Mouse (Mus musculus) midbrain, embryonic 10.5 days (tissue): ENCODE measurements at regions not wholly inside any gene's neighbourhood (a gene's known extent, or its start where the extent isn't known, plus 50 kb on each side); places are given as distances from the start of the nearest gene placed in this dataset.

Experiments used
- DNase-seq: peaks from one replicate; pipeline ENCODE4 v3.0.0-alpha.2; 2017; ENCODE audit warnings: low spot score
- H3K27ac ChIP-seq: fragments of 300-500 bp; sonication (generic); replicated peaks from 2 replicates; pipeline ENCODE4 v1.5.1; 2016; ENCODE audit warnings: mild to moderate bottlenecking
- H3K27me3 ChIP-seq: fragments of 300-500 bp; sonication (generic); 2 replicates; pipeline ENCODE4 v1.6.1; 2016; ENCODE audit warnings: low read depth, mild to moderate bottlenecking; ENCODE audit not compliant: poor library complexity, severe bottlenecking
- H3K36me3 ChIP-seq: fragments of 300-500 bp; sonication (generic); 2 replicates; pipeline ENCODE4 v1.6.1; 2016; ENCODE audit warnings: mild to moderate bottlenecking, moderate library complexity
- H3K4me1 ChIP-seq: fragments of 300-500 bp; sonication (generic); 2 replicates; pipeline ENCODE4 v1.6.1; 2016
- H3K4me3 ChIP-seq: fragments of 300-500 bp; sonication (generic); 2 replicates; pipeline ENCODE4 v1.5.1; 2016; ENCODE audit warnings: mild to moderate bottlenecking, moderate library complexity
- H3K9me3 ChIP-seq: fragments of 300-500 bp; sonication (generic); replicated peaks from 2 replicates; pipeline ENCODE4 v1.6.1; 2016; ENCODE audit warnings: mild to moderate bottlenecking
- WGBS: fragments of 180-500 bp; shearing (Covaris S2); methylation state at CpG from one replicate; pipeline ENCODE4 v1.1.7; 2016; 5-methylcytosine and 5-hydroxymethylcytosine counted together

- peaks cover 19% of the 10 kb centered on the region for H3K4me1 ChIP-seq
- H3K4me3 ChIP-seq, result no peak overlapping the region
- H3K9me3 ChIP-seq, result no peaks in the 10 kb centered on the region
- H3K27me3 ChIP-seq, result no peaks in the 10 kb centered on the region
- no peak overlapping the region; the same call in 1 of the 2 replicates for H3K27ac ChIP-seq
- no peaks in the 10 kb centered on the region for H3K36me3 ChIP-seq
- 75% methylated on average over 9 of the region's 9 CpGs for WGBS
- DNase-seq, result no peak
These were observed 86.8 kb upstream of the Slc45a1 start for GRCm38 (mm10) chr4:150738736-150739135.

- DNase-seq, result peak; percentile 62
- WGBS, result 21% methylated on average over 12 of the region's 12 CpGs
- no peaks in the 10 kb centered on the region for H3K36me3 ChIP-seq
- H3K4me3 ChIP-seq, result peak overlapping the region; percentile 20
- peak overlapping the region; percentile 78 for H3K27ac ChIP-seq
- H3K27me3 ChIP-seq, result no peaks in the 10 kb centered on the region
- peaks cover 31% of the 10 kb centered on the region for H3K4me1 ChIP-seq
- H3K9me3 ChIP-seq, result peaks cover 7% of the 10 kb centered on the region; the same call in 1 of the 2 replicates
These were observed 78.3 kb upstream of the Slc45a1 start for GRCm38 (mm10) chr4:150730061-150730812.

DNA sequence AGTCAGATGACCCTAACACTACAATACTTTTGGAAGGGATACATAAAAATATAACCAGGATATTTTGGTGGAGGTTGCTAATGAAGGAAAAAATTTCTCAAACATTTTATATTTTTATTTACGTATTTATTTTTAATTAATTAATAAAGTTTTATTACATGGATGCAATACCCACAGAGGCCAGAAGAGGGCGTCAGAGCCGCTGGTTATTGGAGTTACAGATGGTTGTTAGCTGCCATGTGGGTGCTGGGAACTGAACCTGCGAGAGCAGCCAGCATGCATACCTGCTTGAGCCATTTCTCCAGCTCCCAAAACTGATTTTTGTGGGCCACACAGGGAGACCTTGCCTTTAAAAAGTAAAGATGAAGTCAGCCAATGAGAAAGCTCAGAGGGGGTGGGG, 74.6 kb upstream of the Slc45a1 start:
- Histone ChIP-seq H3K4me1 (peaks cover 34% of the 10 kb centered on the region), H3K4me3 (no peak overlapping the region), H3K9me3 (peaks cover 7% of the 10 kb centered on the region; the same call in 1 of the 2 replicates), H3K27ac (no peak overlapping the region), H3K36me3 (no peaks in the 10 kb centered on the region), H3K27me3 (no peaks in the 10 kb centered on the region)
- no peak for DNase-seq
- WGBS, result 61% methylated on average over 4 of the region's 4 CpGs

GRCm38 (mm10) chr4:150726136-150726480, 74.1 kb upstream of the Slc45a1 start:
- WGBS, result 92% methylated on average over 3 of the region's 3 CpGs

DNA sequence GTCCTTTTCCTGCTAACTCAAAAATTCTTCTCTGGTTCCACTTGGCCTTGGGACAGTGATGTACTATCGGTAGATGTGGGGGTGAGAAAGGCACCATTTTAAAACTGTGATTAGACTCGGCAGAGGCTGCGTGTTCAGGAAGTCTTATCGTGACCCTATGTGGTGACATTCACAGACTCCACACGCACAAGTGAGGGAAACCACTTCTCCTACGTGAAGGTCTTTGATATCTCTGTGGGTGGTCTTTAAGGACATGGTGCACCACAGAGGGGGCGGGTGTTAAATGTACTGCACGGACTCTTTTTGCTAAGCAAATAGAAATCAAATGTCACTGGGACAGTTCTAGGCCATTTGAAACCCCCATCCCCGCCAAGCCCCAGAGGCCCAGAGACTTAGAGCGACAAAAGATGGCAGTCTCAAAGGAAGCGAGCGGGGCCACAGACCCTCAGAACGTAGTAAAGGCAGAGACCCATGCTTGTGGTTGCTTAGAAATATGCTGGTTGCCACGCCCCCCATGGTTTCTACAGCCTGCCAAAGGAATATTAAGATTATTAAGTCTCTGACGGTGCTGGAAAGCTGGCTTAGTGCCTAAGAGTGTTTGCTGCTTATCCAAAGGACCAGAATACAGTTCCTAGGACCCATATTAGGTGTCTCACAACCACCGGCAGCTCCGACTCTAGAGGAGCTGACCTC, 73.6 kb upstream of the Slc45a1 start:
- Histone ChIP-seq H3K4me3 (no peak overlapping the region), H3K27me3 (no peaks in the 10 kb centered on the region), H3K9me3 (peaks cover 7% of the 10 kb centered on the region; the same call in 1 of the 2 replicates), H3K27ac (no peak overlapping the region), H3K36me3 (no peaks in the 10 kb centered on the region), H3K4me1 (peaks cover 24% of the 10 kb centered on the region)
- WGBS, result 87% methylated on average over 17 of the region's 17 CpGs
- DNase-seq, result no peak

More at GRCm38 (mm10) chr4:150726136-150726480, 74.1 kb upstream of the Slc45a1 start:
- no peak for DNase-seq
- H3K9me3 ChIP-seq, result peaks cover 7% of the 10 kb centered on the region; the same call in 1 of the 2 replicates
- H3K4me3 ChIP-seq, result no peak overlapping the region
- H3K27ac ChIP-seq, result no peak overlapping the region
- no peaks in the 10 kb centered on the region for H3K27me3 ChIP-seq
- H3K4me1 ChIP-seq, result peaks cover 29% of the 10 kb centered on the region
- H3K36me3 ChIP-seq, result no peaks in the 10 kb centered on the region

DNA sequence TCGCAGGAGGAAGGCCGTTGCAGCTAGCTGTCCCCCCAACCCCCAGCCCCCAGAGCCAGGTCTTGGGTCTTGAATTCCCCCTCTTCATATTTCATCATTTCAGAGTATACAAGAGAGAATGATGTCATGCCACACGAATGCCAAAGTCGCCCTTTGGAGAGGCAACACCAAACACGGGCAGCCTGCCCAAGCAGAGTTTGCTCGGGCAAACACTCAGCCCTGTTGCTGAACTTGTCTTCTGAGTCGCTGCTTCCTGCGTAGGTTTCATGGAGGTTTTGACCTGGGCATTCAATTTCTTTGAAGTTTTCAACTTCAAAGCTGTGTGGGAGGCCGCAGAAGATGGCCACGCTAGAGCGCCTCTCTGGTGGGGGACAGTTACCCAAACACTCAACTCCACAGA, 72.8 kb upstream of the Slc45a1 start:
- no peaks in the 10 kb centered on the region for H3K27me3 ChIP-seq
- peaks cover 23% of the 10 kb centered on the region for H3K4me1 ChIP-seq
- H3K4me3 ChIP-seq, result no peak overlapping the region
- 89% methylated on average over 11 of the region's 11 CpGs for WGBS
- H3K9me3 ChIP-seq, result peaks cover 7% of the 10 kb centered on the region; the same call in 1 of the 2 replicates
- no peak for DNase-seq
- H3K27ac ChIP-seq, result no peak overlapping the region
- H3K36me3 ChIP-seq, result no peaks in the 10 kb centered on the region

GRCm38 (mm10) chr4:150721619-150722283, 69.8 kb upstream of the Slc45a1 start:
- Histone ChIP-seq H3K27me3 (no peaks in the 10 kb centered on the region), H3K27ac (no peak overlapping the region), H3K36me3 (no peaks in the 10 kb centered on the region), H3K9me3 (peaks cover 2% of the 10 kb centered on the region; the same call in 1 of the 2 replicates), H3K4me3 (no peak overlapping the region), H3K4me1 (peaks cover 30% of the 10 kb centered on the region)
- no peak for DNase-seq
- 51% methylated on average over 12 of the region's 12 CpGs for WGBS

DNA sequence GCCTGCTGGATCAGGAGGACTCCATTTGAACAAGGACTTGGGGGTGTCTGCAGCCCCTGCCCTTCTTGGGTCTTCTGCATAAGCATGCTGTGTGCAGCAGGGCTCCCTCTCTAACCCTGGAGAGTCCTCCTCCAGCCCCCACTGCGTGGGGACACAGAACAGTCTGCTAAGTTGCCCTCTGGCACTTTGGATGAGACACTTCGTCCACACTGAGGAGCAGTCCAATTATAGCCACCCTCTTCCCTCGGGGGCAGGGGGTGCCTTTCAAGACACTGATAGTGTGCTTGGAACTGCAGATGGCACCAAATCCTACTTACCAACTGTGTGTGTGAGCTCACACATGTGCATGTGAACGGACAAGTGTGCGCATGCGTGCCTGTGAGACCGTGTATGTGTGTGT, 65.9 kb upstream of the Slc45a1 start:
- Histone ChIP-seq H3K27ac (0 out of 2 replicates have a peak overlapping the region, but pooled peaks have one; percentile 52), H3K36me3 (no peaks in the 10 kb centered on the region), H3K4me3 (no peak overlapping the region), H3K4me1 (peaks cover 30% of the 10 kb centered on the region), H3K27me3 (no peaks in the 10 kb centered on the region), H3K9me3 (no peaks in the 10 kb centered on the region)
- DNase-seq, result no peak
- 87% methylated on average over 7 of the region's 7 CpGs for WGBS

GRCm38 (mm10) chr4:150715051-150715450, 63.1 kb upstream of the Slc45a1 start:
- DNase-seq, result no peak
- H3K4me1 ChIP-seq, result peaks cover 24% of the 10 kb centered on the region
- H3K27me3 ChIP-seq, result no peaks in the 10 kb centered on the region
- H3K36me3 ChIP-seq, result no peaks in the 10 kb centered on the region
- H3K27ac ChIP-seq, result peak overlapping the region; percentile 52; the same call in 1 of the 2 replicates
- 85% methylated on average over 2 of the region's 2 CpGs for WGBS
- no peak overlapping the region for H3K4me3 ChIP-seq
- no peaks in the 10 kb centered on the region for H3K9me3 ChIP-seq

DNA sequence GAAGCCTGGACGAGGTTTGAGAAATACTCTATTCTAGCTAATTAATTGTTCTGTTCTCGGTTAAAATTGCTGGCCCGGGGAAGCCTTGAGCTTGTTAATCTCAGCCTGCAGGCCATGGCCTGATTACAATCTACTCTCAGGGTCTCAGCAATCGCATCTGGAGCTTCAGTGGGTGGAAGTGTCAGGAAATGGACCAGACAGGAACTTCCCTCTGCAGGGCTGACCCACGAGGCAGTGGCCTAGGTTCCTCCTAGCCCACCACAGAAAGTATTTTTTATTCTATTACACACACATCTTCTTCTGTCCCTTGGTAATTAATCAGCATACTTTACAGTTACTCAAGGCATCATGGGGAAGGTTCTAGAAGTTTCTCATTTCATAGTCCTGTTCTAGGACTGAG, 61.3 kb upstream of the Slc45a1 start:
- H3K9me3 ChIP-seq, result no peaks in the 10 kb centered on the region
- peaks cover 7% of the 10 kb centered on the region; the same call in 1 of the 2 replicates for H3K27me3 ChIP-seq
- no peaks in the 10 kb centered on the region for H3K36me3 ChIP-seq
- no peak overlapping the region for H3K4me3 ChIP-seq
- DNase-seq, result no peak
- H3K27ac ChIP-seq, result no peak overlapping the region
- 76% methylated on average over 5 of the region's 5 CpGs for WGBS
- H3K4me1 ChIP-seq, result peaks cover 33% of the 10 kb centered on the region

DNA sequence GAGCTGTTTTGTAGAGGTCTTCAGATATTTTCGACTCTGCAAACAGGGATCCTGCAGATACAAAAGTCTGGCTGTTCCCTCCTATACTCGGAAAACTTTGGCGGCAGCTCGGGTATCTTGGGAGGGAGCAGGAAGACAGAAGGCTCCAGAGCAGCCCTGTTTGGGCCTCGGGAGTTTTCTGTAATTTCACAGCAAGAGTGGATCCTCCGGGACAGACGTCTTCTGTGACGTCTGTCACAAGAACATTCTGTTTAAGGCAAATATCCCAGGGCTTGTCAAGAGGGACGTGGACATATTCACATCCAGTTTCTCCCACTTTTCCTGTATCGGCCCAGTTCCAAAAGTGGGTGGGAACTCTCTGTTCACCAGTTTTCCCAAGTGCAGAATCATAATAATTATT, 60.9 kb upstream of the Slc45a1 start:
- H3K9me3 ChIP-seq, result no peaks in the 10 kb centered on the region
- H3K27me3 ChIP-seq, result peaks cover 11% of the 10 kb centered on the region; the same call in 1 of the 2 replicates
- H3K27ac ChIP-seq, result no peak overlapping the region
- H3K36me3 ChIP-seq, result no peaks in the 10 kb centered on the region
- DNase-seq, result no peak
- peaks cover 33% of the 10 kb centered on the region for H3K4me1 ChIP-seq
- WGBS, result 79% methylated on average over 10 of the region's 10 CpGs
- H3K4me3 ChIP-seq, result no peak overlapping the region

GRCm38 (mm10) chr4:150711646-150712045, 59.7 kb upstream of the Slc45a1 start:
- 96% methylated on average over 6 of the region's 6 CpGs for WGBS

More at GRCm38 (mm10) chr4:150711646-150712045, 59.7 kb upstream of the Slc45a1 start:
- H3K27ac ChIP-seq, result no peak overlapping the region
- H3K4me1 ChIP-seq, result peaks cover 31% of the 10 kb centered on the region
- peaks cover 15% of the 10 kb centered on the region for H3K27me3 ChIP-seq
- no peak overlapping the region for H3K4me3 ChIP-seq
- no peaks in the 10 kb centered on the region for H3K36me3 ChIP-seq
- H3K9me3 ChIP-seq, result no peaks in the 10 kb centered on the region
- no peak for DNase-seq
